Mouse (Mus musculus): ENCODE measurements around the gene Rbks.

DNA sequence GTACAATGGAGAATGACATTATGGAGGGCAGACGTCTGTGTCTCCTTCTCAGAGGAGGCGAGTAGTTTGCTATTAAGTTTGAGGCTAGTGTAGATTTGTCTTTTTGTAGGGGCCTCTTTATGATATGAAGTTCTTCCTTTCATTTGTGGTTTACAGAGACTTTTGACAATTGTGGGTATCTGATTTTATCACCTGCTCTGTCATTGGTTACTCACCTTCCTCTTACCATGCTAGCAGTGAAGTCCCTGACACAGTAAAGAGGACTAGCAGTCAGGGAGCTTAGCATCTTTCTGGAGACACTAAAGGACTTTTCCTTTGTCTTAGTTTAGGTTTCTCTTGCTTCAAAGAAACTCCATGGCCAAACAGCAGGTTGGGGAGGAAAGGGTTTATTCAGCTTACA lies 28.5 kb upstream of the Rbks start:
- no peak for TF ChIP-seq CTCF (IDR thresholded peaks at IDR 0.05; ENCODE audit: borderline replicate concordance, extremely low read depth, insufficient read depth, insufficient read length)
- no peak for TF ChIP-seq POLR2A (IDR thresholded peaks at IDR 0.05; ENCODE audit: borderline replicate concordance, extremely low read depth, insufficient read depth, insufficient read length, poor library complexity, severe bottlenecking)
